Mouse (Mus musculus): ENCODE measurements around the gene Ube2r2.

- TF ChIP-seq CTCF (conservative IDR thresholded peaks at IDR 0.05; ENCODE audit: low read length) (no peak), POU5F1 (IDR thresholded peaks at IDR 0.05; ENCODE audit: borderline replicate concordance, low read length) (no peak), NANOG (IDR thresholded peaks at IDR 0.05; ENCODE audit: borderline replicate concordance, low read length) (no peak)
Observed at GRCm38 (mm10) chr4:41192544-41193512, 57.3 kb downstream of the Ube2r2 start.
